Mouse (Mus musculus) ES-Bruce4 (cell line): ENCODE measurements around the gene Pard3. TPM values are rescaled to one million over a fixed set of nuclear protein-coding genes. Genes with fewer than 3 reads are reported as not detected.

ENCODE experiments used
- H3K27ac ChIP-seq: 2 replicates; pipeline ENCODE4 v1.5.1; 2012; ENCODE audit warnings: low read length, inconsistent platforms; ENCODE audit not compliant: insufficient read depth
- H3K27me3 ChIP-seq: 2 replicates; pipeline ENCODE4 v1.6.1; 2012; ENCODE audit warnings: mild to moderate bottlenecking, low read length, inconsistent platforms; ENCODE audit not compliant: control insufficient read depth, poor library complexity, insufficient read depth, severe bottlenecking
- H3K36me3 ChIP-seq: 2 replicates; pipeline ENCODE4 v1.6.1; 2012; ENCODE audit warnings: inconsistent platforms, mild to moderate bottlenecking, low read length, moderate library complexity; ENCODE audit not compliant: control insufficient read depth, poor library complexity, insufficient read depth, severe bottlenecking
- H3K4me1 ChIP-seq: one replicate; pipeline ENCODE4 v1.8.1; 2011; ENCODE audit warnings: low read length; ENCODE audit not compliant: control insufficient read depth, insufficient read depth
- H3K4me3 ChIP-seq: 2 replicates; pipeline ENCODE4 v1.5.1; 2011; ENCODE audit warnings: low read depth, mild to moderate bottlenecking, low read length
- H3K9ac ChIP-seq: 2 replicates; pipeline ENCODE4 v1.6.1; 2012; ENCODE audit warnings: low read depth, mild to moderate bottlenecking, inconsistent platforms; ENCODE audit not compliant: poor library complexity, severe bottlenecking
- H3K9me3 ChIP-seq: replicated peaks from 2 replicates; pipeline ENCODE4 v1.6.1; 2012; ENCODE audit warnings: mild to moderate bottlenecking, low read length, inconsistent platforms; ENCODE audit not compliant: control insufficient read depth, poor library complexity, insufficient read depth, severe bottlenecking
- CTCF ChIP-seq: IDR thresholded peaks from one replicate; pipeline ENCODE4 v1.8.1; 2011; ENCODE audit warnings: low read depth, low read length
- EP300 ChIP-seq: IDR thresholded peaks from 2 replicates; pipeline ENCODE4 v1.6.1; 2011; ENCODE audit warnings: low read depth, low read length; ENCODE audit not compliant: insufficient read depth
- POLR2A ChIP-seq: IDR thresholded peaks from one replicate; pipeline ENCODE4 v1.8.1; 2011; ENCODE audit warnings: low read length; ENCODE audit not compliant: insufficient read depth
- polyA plus RNA-seq: library from polyadenylated mRNA; stranded (reverse); fragments of >200 nt; gene quantifications from 2 replicates; pipeline ENCODE4 v1.2.4, GENCODE M21; 2011; ENCODE audit warnings: low read depth; ENCODE audit not compliant: missing spikeins, insufficient read depth, insufficient read length

Gene Pard3
- polyA plus RNA-seq, 1 experiment: 38.0 TPM

- Histone ChIP-seq H3K9ac (no peak overlapping the region), H3K27me3 (no peaks in the 10 kb centered on the region), H3K4me3 (no peak overlapping the region), H3K27ac (no peak overlapping the region), H3K9me3 (no peaks in the 10 kb centered on the region), H3K36me3 (no peaks in the 10 kb centered on the region), H3K4me1 (no peaks in the 10 kb centered on the region)
- TF ChIP-seq CTCF (no peak), EP300 (no peak), POLR2A (no peak)
Observed at GRCm38 (mm10) chr8:127542162-127542561, 478.5 kb downstream of the Pard3 start.

DNA sequence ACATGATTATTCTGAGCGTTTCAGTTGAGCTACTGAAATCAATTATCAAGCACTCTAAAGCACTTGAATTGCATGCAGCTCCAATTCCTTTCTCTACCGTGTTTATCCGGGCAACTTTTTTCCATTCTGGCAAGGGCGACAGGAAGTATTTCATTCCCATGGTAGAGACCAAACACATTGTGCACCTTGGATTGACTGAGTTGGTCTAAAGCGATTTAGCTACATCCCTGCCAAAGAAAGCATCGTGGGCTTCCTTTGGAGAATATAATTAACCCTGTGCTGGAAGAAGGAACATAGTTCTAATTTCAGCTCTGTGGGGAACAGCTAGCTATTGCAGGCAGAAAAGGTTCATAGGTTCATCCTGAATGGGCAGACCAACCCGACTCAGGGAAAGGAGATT, 480.0 kb downstream of the Pard3 start:
- H3K4me1 ChIP-seq: no peaks in the 10 kb centered on the region
- H3K9ac ChIP-seq: no peak overlapping the region
- H3K4me3 ChIP-seq: no peak overlapping the region
- no peaks in the 10 kb centered on the region for H3K27me3 ChIP-seq
- H3K9me3 ChIP-seq: no peaks in the 10 kb centered on the region
- no peak for TF ChIP-seq EP300
- no peak for TF ChIP-seq POLR2A
- TF ChIP-seq CTCF: no peak
- H3K36me3 ChIP-seq: no peaks in the 10 kb centered on the region
- no peak overlapping the region for H3K27ac ChIP-seq

DNA sequence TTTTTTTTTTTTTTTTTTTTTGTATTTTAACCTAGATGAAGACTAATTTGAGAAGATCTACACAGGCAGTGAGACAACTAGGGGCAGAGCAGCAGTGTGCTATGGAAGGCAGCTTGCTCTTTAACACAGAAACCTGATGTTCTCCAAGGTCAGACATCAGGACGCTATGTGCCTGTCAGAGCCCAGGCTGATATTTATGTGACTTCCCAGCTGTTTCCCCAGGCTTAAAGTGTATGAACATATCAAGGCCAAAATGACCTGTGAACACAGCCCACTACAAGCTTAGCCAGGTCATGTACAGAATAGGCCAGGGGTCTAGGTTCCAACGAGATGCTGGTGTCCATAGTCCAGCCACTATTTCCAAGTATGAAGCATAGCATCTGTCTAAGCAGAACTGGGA, 482.5 kb downstream of the Pard3 start:
- H3K4me1 ChIP-seq: no peaks in the 10 kb centered on the region
- H3K9ac ChIP-seq: no peak overlapping the region
- TF ChIP-seq POLR2A (no peak), CTCF (no peak), EP300 (no peak)

GRCm38 (mm10) chr8:127550928-127551327, 487.2 kb downstream of the Pard3 start:
- Histone ChIP-seq H3K36me3 (no peaks in the 10 kb centered on the region), H3K9me3 (no peaks in the 10 kb centered on the region), H3K4me1 (no peaks in the 10 kb centered on the region), H3K27ac (no peak overlapping the region), H3K9ac (no peak overlapping the region), H3K4me3 (no peak overlapping the region), H3K27me3 (no peaks in the 10 kb centered on the region)
- TF ChIP-seq POLR2A: no peak
- TF ChIP-seq CTCF: no peak
- no peak for TF ChIP-seq EP300

More for the DNA sequence above, 482.5 kb downstream of the Pard3 start:
- Histone ChIP-seq H3K27me3 (no peaks in the 10 kb centered on the region), H3K9me3 (no peaks in the 10 kb centered on the region), H3K4me3 (no peak overlapping the region), H3K27ac (no peak overlapping the region), H3K36me3 (no peaks in the 10 kb centered on the region)

GRCm38 (mm10) chr8:127552161-127552595, 488.5 kb downstream of the Pard3 start:
- no peak for TF ChIP-seq EP300
- TF ChIP-seq CTCF: no peak
- no peak for TF ChIP-seq POLR2A

DNA sequence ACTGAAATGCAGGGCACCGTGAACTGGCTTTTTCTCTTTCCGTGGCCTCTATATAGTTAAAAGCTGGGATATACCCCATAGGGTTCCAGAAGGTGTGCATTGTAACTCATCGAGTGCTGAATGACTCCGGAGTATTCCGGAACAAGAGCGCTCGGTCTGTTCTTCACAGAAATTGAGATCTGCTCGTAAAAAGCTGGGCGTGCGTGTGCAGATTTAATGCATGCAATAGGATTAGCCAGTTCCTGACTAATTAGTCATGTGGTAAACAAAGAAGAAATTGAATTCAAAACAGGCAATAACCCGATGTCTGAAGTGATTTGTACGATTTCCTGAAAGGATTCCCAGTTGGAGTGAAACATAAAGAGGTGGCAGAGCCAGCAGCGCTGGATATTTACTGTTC, 489.1 kb downstream of the Pard3 start:
- TF ChIP-seq CTCF (no peak), EP300 (no peak), POLR2A (no peak)
- Histone ChIP-seq H3K27ac (no peak overlapping the region), H3K4me1 (no peaks in the 10 kb centered on the region), H3K9me3 (no peaks in the 10 kb centered on the region), H3K36me3 (no peaks in the 10 kb centered on the region), H3K9ac (no peak overlapping the region), H3K4me3 (no peak overlapping the region), H3K27me3 (no peaks in the 10 kb centered on the region)

More at GRCm38 (mm10) chr8:127552161-127552595, 488.5 kb downstream of the Pard3 start:
- no peaks in the 10 kb centered on the region for H3K36me3 ChIP-seq
- no peak overlapping the region for H3K27ac ChIP-seq
- H3K9ac ChIP-seq: no peak overlapping the region
- H3K4me1 ChIP-seq: no peaks in the 10 kb centered on the region
- no peaks in the 10 kb centered on the region for H3K9me3 ChIP-seq
- no peak overlapping the region for H3K4me3 ChIP-seq
- H3K27me3 ChIP-seq: no peaks in the 10 kb centered on the region
